Mouse (Mus musculus) telencephalon, adult 2 months (tissue): Measurements from ENCODE around the gene Smg1.
A peak's percentile ranks its signal among the peaks of the same experiment; 100 is the strongest.

Experiments
- DNase-seq: peaks from one replicate; pipeline ENCODE4 v3.0.0-alpha.2; 2011; ENCODE audit warnings: low read depth, low spot score

Smg1 gene

GRCm38 (mm10) chr7:118143123-118143522 lies 100.3 kb downstream of the Smg1 start:
- DNase-seq, result no peak

- no peak for DNase-seq
Observed at GRCm38 (mm10) chr7:118141271-118141670, 102.2 kb downstream of the Smg1 start.

- no peak for DNase-seq
Observed at GRCm38 (mm10) chr7:118135128-118135527, 108.3 kb downstream of the Smg1 start.

GRCm38 (mm10) chr7:118129430-118130041 lies 113.9 kb downstream of the Smg1 start, which contains the start of gene Arl6ip1:
TSS of gene Arl6ip1 (minus strand) at chr7:118129662.
- DNase-seq, result peak; percentile 98

GRCm38 (mm10) chr7:118128925-118129429 lies 114.5 kb downstream of the Smg1 start:
- DNase-seq, result no peak

- DNase-seq, result no peak
Observed at GRCm38 (mm10) chr7:118126219-118126875, 117.1 kb downstream of the Smg1 start.

- DNase-seq, result no peak
Observed at GRCm38 (mm10) chr7:118125736-118126135, 117.7 kb downstream of the Smg1 start.

- DNase-seq, result no peak
Observed at GRCm38 (mm10) chr7:118123512-118124411, 119.7 kb downstream of the Smg1 start.

GRCm38 (mm10) chr7:118122235-118122634 lies 121.2 kb downstream of the Smg1 start:
- no peak for DNase-seq

GRCm38 (mm10) chr7:118120654-118121053 lies 122.8 kb downstream of the Smg1 start:
- no peak for DNase-seq

GRCm38 (mm10) chr7:118119946-118120345 lies 123.5 kb downstream of the Smg1 start:
- DNase-seq, result no peak

- no peak for DNase-seq
Observed at GRCm38 (mm10) chr7:118119142-118119541, 124.3 kb downstream of the Smg1 start.

GRCm38 (mm10) chr7:118118426-118118825 lies 125.0 kb downstream of the Smg1 start:
- no peak for DNase-seq

- no peak for DNase-seq
Observed at GRCm38 (mm10) chr7:118117539-118118210, 125.8 kb downstream of the Smg1 start.

- DNase-seq, result no peak
Observed at GRCm38 (mm10) chr7:118116787-118117538, 126.5 kb downstream of the Smg1 start.

- DNase-seq, result peak; percentile 96
Observed at GRCm38 (mm10) chr7:118115877-118116568, 127.4 kb downstream of the Smg1 start, which contains the start of gene Rps15a. TSS of gene Rps15a (minus strand) at chr7:118116188.

- no peak for DNase-seq
Observed at GRCm38 (mm10) chr7:118115533-118115876, 128.0 kb downstream of the Smg1 start.

GRCm38 (mm10) chr7:118113541-118114297 lies 129.8 kb downstream of the Smg1 start:
- DNase-seq, result no peak

GRCm38 (mm10) chr7:118111128-118111527 lies 132.3 kb downstream of the Smg1 start:
- DNase-seq, result no peak
